Mouse (Mus musculus): Measurements from ENCODE around the gene Ptdss2.

Gene Ptdss2

DNA sequence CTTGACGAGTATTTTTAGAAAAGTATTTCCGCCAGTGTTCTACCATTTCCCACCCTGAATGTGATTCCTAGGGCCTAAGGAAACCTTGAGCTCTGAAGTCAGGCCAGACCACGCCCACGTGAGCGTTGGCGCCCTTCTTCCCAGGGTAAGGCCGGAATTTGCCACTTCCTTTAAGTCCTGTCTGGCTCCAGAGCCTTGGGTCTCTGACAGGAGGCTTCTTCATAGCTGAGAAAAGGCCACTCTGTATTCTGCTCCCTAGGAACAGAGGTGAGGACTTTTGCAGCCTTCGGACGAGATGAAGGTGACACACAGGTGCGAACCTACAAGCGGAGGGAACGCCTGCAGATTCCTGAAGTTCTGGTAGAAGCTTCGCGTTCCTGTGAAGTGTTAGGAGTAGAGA is at the start of gene Ptdss2:
TSS of gene Ptdss2 (plus strand) at position 138 of the 400 bp plus-strand sequence.
- no peak for DNase-seq (ENCODE audit: low read depth, low spot score)

- DNase-seq (ENCODE audit: low read depth, low spot score): no peak
Observed at GRCm38 (mm10) chr7:141073782-141074181, 48.4 kb upstream of the Ptdss2 start.

DNA sequence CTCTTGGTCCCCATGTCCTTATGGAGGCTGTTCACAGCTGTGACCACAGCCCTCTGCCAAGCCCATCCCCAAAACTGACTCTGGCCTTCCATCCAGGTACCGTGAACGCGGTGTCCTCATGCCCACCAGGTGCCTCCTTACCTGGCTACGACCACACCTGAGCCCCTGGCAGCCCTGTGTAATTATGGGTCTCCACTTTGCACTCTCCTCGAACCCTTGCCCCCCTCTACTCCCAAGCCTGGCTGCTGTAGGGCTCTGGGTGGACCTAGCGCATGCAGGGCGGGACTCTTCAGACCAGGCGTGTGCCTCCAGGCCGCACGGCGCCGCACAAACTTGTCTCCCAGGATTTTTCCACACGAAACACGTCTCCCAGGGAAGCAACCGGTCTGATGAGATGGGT is 44.3 kb upstream of the Ptdss2 start, which contains the start of gene Pkp3:
TSS of gene Pkp3 (plus strand) at position 378 of the 400 bp plus-strand sequence.
- no peak for DNase-seq (ENCODE audit: low read depth, low spot score)

- no peak for DNase-seq (ENCODE audit: low read depth, low spot score)
Observed at GRCm38 (mm10) chr7:141078876-141079275, 43.3 kb upstream of the Ptdss2 start.

- DNase-seq (ENCODE audit: low read depth, low spot score): no peak
Observed at GRCm38 (mm10) chr7:141079481-141080449, 42.4 kb upstream of the Ptdss2 start.

- no peak for DNase-seq (ENCODE audit: low read depth, low spot score)
Observed at GRCm38 (mm10) chr7:141087894-141088293, 34.3 kb upstream of the Ptdss2 start.

DNA sequence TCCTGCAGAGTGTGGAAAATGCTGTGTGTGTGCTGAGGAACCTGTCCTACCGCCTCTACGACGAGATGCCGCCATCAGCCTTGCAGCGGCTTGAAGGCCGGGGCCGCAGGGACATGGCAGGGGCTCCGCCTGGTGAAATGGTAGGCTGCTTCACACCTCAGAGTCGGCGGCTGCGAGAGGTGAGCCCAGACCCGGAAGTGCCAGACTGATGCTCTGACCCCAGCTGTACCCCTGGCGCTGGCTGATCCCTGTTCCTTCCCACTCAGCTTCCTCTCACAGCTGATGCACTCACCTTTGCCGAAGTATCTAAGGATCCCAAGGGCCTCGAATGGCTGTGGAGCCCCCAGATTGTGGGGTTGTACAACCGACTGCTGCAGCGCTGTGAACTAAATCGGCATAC is 33.7 kb upstream of the Ptdss2 start:
- no peak for DNase-seq (ENCODE audit: low read depth, low spot score)

DNA sequence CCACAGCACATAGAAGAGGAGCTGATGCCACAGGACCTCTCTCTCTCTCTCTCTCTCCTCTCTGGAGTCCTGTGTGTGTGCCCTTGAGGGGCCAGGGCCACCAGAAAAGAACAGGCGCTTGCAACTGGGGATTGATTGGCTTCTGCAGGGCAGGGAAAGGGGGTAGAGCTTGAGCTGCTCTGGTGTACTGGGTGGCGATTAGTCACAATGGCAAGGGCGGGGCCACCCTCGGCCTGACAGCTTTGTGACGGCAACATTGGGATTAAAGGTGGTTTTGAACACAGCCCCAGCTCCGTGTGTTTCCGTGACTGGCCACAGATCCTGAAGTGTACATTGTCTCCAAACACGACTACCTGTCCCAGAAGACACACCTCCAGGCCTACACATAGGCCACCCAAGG is 32.0 kb upstream of the Ptdss2 start:
- DNase-seq (ENCODE audit: low read depth, low spot score): no peak

DNA sequence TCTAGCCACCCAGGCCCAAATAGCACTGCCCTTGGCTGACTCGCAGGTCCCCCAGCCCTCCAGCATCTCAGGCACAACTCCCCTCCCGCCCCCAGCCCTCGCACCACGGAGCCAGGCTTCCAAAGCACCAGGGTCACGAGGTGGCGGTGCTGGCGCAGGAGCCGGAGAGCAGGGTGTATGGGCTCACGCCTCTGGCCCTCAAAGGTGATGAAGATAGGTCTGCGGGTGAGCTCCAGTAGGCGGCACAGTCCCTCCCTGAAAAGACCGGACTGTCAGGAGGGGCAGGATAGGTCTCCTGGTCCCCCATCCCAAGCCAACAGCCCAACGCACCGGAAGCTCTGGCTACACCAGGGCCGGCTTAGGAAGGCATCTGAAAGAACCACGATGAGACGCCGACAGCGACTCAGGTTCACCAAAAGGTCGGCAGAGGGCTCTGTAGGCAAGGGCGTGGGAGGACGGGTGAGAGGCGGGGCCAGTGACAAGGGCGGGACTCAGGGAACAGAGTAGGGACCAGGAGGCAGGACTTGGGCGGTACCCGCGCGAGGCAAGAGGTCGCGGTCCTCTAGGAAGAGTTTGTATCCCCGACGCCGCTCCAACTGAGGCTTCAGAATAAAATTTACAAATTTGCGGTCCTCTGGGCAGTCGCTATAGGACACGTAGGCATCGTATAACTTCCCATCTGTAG is 30.0 kb upstream of the Ptdss2 start:
- DNase-seq (ENCODE audit: low read depth, low spot score): no peak

- no peak for DNase-seq (ENCODE audit: low read depth, low spot score)
Observed at GRCm38 (mm10) chr7:141093950-141094349, 28.2 kb upstream of the Ptdss2 start.

DNA sequence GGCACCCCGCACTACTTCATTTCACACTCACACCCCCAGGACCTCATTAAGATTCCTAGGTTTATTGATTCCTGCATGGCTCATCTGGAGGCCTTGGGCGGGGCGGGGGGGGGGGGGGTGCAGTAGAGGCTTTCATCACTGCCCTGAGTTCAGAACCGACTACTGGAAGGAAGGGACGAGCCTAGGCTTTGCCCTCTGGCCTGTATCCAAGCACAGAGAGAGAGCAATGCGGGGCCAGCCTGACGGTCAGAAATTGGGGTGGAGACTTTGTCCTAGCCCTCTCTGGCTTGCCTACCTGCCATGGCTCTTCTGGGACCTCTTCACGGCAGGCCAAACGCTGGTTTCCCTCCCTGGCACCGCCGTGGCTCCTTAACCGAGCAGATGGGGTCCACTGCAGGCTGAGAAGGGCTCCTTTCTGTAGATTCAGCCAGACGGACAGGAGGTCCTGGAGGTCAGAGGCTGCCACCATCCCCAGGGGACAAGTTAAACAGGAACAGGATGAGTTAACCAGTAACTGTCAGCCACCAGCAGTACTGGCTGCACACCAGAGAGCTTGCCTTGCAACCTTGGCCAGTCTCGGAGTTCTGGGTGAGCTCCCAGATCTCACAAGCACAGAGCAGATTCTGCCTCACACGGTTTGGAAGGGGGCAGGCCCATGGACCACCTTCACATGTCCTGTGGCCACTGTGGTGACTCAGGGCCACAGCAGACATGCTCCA is 27.5 kb upstream of the Ptdss2 start:
- DNase-seq (ENCODE audit: low read depth, low spot score): no peak

- no peak for DNase-seq (ENCODE audit: low read depth, low spot score)
Observed at GRCm38 (mm10) chr7:141096021-141096420, 26.2 kb upstream of the Ptdss2 start.

GRCm38 (mm10) chr7:141096649-141097056 is 25.5 kb upstream of the Ptdss2 start:
- DNase-seq (ENCODE audit: low read depth, low spot score): no peak

- DNase-seq (ENCODE audit: low read depth, low spot score): no peak
Observed at GRCm38 (mm10) chr7:141097177-141097576, 25.0 kb upstream of the Ptdss2 start.

DNA sequence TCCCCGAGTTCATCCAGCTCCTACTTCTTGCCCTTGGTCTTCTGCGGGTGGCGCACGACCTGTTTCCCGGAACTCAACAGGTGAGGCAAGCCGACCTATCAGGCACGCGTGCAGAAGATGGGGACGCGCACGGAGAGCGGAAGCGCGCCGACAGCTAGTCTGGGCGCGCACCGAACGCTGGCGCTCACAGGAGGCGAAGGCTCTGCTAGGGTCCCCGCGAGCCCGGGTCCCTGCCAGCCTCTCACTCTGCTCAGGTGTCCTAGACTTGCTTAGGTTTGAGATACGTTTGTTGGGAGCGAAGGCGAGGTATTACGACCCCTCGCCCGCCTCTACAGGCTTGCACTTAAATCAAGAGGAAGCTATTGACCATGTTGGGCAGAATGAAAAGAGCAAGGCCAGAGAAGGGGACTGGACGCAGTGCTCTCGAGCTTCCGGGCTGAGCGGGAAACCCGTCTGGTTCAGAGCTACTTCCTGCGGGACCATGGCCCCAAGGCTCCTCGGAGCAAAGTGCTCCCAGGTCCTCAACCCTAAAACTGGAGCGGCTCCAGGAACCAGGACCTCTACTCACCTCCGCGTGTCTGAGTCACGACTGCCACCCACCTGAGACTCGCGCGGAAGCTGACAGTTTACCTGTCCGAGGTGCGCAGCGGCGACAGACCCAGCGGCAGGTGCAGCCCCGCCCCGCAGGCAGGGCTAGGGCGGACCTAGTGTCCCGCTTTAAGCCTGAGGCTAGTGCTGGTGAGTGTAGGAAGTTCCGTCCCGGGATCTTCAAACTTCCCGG is 22.1 kb upstream of the Ptdss2 start, which contains the start of gene Sigirr:
TSS of gene Sigirr (minus strand) at position 662 of the 781 bp plus-strand sequence.
- no peak for DNase-seq (ENCODE audit: low read depth, low spot score)

DNA sequence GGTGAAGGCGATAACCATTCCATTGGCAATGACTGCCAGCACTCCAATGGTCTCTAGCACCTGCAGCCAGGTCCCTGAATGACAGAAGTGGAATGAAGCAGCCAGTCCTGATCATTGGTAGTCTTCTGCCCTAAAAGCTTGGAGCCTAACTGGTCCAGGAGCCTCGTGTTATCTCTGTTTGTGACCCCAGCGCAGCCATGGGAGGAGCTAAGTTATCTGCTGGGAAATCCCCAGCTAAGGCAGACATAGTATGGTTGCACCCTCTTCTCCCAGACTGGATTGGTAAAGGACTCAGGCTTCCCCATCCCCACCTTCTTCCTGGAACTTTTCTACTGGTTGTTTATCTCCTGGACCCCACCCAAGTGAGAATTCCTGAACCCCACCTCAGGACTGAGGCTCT is 19.0 kb upstream of the Ptdss2 start:
- DNase-seq (ENCODE audit: low read depth, low spot score): no peak

DNA sequence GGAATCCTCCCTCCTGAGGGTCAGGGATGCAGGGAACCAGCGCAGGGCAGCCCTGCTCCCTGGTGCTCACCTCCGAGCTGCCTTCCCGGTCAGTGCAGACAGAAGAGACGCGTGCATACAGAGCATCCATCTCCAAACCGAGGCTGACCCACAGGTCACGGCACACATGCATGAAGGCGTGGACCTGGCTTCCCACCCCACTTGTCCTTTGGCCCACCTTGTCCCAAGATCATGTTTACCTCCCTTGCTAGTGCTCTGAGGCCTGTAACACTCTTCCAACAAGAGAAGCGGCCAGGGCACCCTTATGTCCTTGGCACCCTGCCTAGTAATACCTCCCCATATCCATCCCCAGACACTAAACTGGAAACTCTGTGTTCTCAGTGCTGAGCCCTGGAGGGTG is 6.3 kb upstream of the Ptdss2 start:
- no peak for DNase-seq (ENCODE audit: low read depth, low spot score)

GRCm38 (mm10) chr7:141117636-141118035 is 4.5 kb upstream of the Ptdss2 start, which contains the start of gene Ano9:
Gene Ano9 (minus strand): TSS chr7:141117806.
- no peak for DNase-seq (ENCODE audit: low read depth, low spot score)

DNA sequence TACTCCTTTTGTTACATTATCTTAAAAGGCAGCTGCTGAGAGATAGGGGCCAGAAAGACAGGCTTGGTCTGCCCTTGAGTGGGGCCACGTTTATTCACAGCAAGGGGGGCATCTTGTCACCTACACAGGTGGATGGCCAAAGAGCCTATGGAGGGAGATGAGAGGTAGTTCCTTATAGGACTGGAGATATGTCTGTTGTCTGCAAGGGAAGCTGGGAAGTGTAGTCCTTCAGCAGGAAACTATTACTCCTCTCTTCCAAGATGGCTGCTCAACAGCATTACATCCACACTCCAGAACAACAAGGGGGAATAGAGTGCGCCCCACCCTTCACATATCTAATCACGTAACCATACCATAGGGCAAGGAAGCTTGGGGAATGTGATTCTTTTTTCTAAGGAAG is 2.7 kb upstream of the Ptdss2 start:
- DNase-seq (ENCODE audit: low read depth, low spot score): no peak

DNA sequence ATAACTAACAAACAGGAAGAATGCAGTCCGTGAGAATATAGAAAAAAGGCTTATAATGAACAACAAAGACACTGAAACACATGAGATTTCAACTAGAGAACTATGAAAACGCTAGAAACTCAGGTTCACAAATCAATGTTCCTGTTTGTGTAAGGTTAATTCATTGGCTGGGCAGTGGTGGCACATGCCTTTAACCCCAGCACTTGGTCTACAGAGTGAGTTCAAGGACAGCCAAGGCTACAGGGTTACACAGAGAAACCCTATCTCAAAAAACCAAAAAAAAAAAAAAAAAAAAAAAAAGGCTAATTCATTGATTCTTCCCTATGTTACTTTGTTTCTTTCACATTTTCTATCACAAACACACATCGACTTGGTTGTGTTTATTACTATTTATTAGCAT is 1.6 kb upstream of the Ptdss2 start:
- DNase-seq (ENCODE audit: low read depth, low spot score): no peak

GRCm38 (mm10) chr7:141121051-141121531 is 1.1 kb upstream of the Ptdss2 start:
- no peak for DNase-seq (ENCODE audit: low read depth, low spot score)

Measured in telencephalon, adult 2 months (tissue).